Mouse (Mus musculus) heart, embryonic 13.5 days (tissue): ENCODE data around the gene Cfap74. TPM values are rescaled to one million over a fixed set of nuclear protein-coding genes. Genes with fewer than 3 reads are reported as not detected.
A peak's percentile ranks its signal among the peaks of the same experiment; 100 is the strongest.

Source experiments
- ATAC-seq: fragments of 200-750 bp; cut with Nextera tagmentation; 2 replicates; pipeline ENCODE4 v1.8.0; 2017; ENCODE audit warnings: moderate TSS enrichment; ENCODE audit not compliant: insufficient number of reproducible peaks, low FRiP score, low TSS enrichment; ENCODE audit errors: extremely low read depth
- H3K27ac ChIP-seq: fragments of 300-500 bp; sonication (generic); replicated peaks from 2 replicates; pipeline ENCODE4 v1.5.1; 2015; ENCODE audit warnings: moderate library complexity, mild to moderate bottlenecking, inconsistent platforms
- H3K27me3 ChIP-seq: fragments of 300-500 bp; sonication (generic); replicated peaks from 2 replicates; pipeline ENCODE4 v1.6.1; 2015; ENCODE audit warnings: mild to moderate bottlenecking, inconsistent platforms
- H3K36me3 ChIP-seq: fragments of 300-500 bp; sonication (generic); 2 replicates; pipeline ENCODE4 v1.6.1; 2015; ENCODE audit warnings: mild to moderate bottlenecking, inconsistent platforms
- H3K4me1 ChIP-seq: fragments of 300-500 bp; sonication (generic); 2 replicates; pipeline ENCODE4 v1.6.1; 2015; ENCODE audit warnings: inconsistent platforms
- H3K4me2 ChIP-seq: fragments of 300-500 bp; sonication (generic); 2 replicates; pipeline ENCODE4 v1.6.1; 2015; ENCODE audit warnings: inconsistent platforms, mild to moderate bottlenecking, moderate library complexity
- H3K4me3 ChIP-seq: fragments of 300-500 bp; sonication (generic); 2 replicates; pipeline ENCODE4 v1.5.1; 2015; ENCODE audit warnings: moderate library complexity, mild to moderate bottlenecking, inconsistent platforms
- H3K9ac ChIP-seq: fragments of 300-500 bp; sonication (generic); 2 replicates; pipeline ENCODE4 v1.6.1; 2015; ENCODE audit warnings: inconsistent platforms, mild to moderate bottlenecking, moderate library complexity
- H3K9me3 ChIP-seq: fragments of 300-500 bp; sonication (generic); 2 replicates; pipeline ENCODE4 v1.6.1; 2016; ENCODE audit warnings: inconsistent platforms
- WGBS: fragments of 180-500 bp; shearing (Covaris S2); methylation state at CpG from one replicate; pipeline ENCODE4 v1.1.7; 2015; ENCODE audit warnings: mixed read lengths; 5-methylcytosine and 5-hydroxymethylcytosine counted together
- polyA plus RNA-seq: library from polyadenylated mRNA; unstranded; fragments of >200 nt; fragmentation: Nextera tagmentation; extraction: Ambion mirVana; gene quantifications from 2 replicates; pipeline ENCODE4 v1.2.1, GENCODE M21; 2015

Gene Cfap74
- 0.89 and 1.3 TPM in 2 replicates for polyA plus RNA-seq

DNA sequence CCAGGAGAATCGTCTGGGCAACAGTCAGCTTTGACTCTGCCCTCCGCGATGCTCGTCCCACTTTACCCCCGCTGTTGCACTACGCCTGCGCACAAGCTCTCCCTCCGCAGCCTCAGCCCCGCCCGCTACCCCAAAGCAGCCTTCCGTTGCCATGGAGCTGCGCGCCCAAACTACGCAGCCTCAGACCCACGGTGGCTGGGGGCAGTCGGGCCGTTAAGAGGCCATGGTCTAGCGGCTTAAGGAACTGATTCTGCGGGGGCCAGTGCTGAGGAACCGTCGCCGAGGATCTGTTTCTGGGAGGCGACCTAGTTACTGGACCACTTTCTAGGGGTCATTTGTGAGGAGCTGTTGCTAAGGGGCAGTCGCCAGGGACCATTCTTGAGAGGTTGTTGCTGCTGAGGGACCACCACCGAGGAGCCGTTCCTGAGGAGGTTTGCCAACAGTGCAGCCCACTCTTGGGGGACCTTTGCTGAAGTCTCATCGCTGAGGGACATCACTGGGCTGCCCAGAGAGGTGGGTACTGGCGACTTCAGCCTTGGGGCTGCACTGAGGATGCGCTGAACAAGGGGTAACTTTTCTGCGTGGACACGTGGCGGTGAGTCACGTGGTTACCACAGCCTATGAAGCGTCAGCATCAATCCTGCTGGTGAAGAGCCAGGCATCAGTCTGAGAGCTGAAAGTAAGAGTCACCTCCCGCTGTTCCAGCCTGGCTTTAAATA lies at the start of gene Cfap74:
TSS of gene Cfap74 (plus strand) at position 133 of the 719 bp plus-strand sequence.
- H3K27ac ChIP-seq, result no peak within 1 kb of the TSS
- 0 out of 2 replicates have a peak, but pooled peaks cover 5% of the 10 kb centered on the region for H3K27me3 ChIP-seq
- H3K9ac ChIP-seq, result peak within 1 kb of the TSS; percentile 75
- peak within 1 kb of the TSS; percentile 86 for H3K4me2 ChIP-seq
- no peaks in the 10 kb centered on the region for H3K36me3 ChIP-seq
- peaks cover 12% of the 10 kb centered on the region for H3K4me1 ChIP-seq
- WGBS, result under 1% methylated on average over 35 of the region's 35 CpGs
- H3K9me3 ChIP-seq, result no peaks in the 10 kb centered on the region
- ATAC-seq, result peak; percentile 58; the same call in 1 of the 2 replicates
- H3K4me3 ChIP-seq, result peak within 1 kb of the TSS; percentile 58

DNA sequence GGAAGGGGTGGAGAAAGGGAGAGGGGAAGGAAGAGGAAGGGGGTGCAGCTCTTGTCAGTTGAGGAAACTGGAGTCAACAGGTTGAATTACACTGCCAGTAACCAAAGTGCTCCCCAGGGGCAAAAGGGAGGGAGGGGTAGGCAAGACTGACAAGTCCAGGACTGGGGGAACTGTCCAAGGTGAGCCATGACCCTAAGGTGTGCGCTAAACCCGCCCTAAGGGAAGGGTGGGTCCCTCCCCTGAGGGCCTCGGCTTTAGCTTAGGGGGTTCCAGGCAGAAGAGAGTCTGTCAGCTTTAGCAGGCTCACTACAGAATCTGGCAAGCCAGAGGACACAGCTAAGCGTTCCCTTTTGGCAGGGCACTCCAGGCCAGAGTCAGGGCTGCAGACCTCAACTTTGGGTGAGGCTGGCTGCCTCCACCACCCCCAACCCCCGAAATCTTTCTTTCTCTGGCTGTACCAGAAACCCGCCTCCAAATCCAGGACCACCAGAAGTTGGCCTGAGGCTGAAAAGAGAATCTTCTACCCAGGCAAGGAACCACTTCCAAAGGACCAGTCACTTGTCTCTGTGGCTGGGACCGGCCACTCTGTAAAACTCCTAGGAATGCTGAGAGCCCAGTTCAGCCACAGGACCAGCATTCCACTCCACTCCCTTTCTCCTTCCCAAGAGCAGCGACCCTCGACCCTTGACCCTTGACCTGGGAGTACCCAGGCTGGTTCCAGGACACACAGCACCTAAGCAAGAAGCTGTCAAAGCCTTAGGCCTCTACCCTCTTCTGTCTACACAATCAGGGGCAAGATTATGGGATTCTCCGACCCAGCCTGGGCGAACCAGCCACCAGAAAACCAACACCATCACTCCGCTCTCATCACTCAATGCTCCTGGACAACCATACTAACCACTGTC lies 49.2 kb upstream of the Cfap74 start:
- WGBS, result 33% methylated on average over 12 of the region's 12 CpGs
- ATAC-seq, result no peak
- H3K36me3 ChIP-seq, result no peaks in the 10 kb centered on the region
- H3K27ac ChIP-seq, result no peak overlapping the region
- H3K9me3 ChIP-seq, result no peaks in the 10 kb centered on the region
- no peak overlapping the region for H3K9ac ChIP-seq
- peak overlapping the region; percentile 72 for H3K4me2 ChIP-seq
- no peak overlapping the region for H3K4me3 ChIP-seq
- H3K4me1 ChIP-seq, result peaks cover 7% of the 10 kb centered on the region; the same call in 1 of the 2 replicates
- peaks cover 81% of the 10 kb centered on the region for H3K27me3 ChIP-seq

DNA sequence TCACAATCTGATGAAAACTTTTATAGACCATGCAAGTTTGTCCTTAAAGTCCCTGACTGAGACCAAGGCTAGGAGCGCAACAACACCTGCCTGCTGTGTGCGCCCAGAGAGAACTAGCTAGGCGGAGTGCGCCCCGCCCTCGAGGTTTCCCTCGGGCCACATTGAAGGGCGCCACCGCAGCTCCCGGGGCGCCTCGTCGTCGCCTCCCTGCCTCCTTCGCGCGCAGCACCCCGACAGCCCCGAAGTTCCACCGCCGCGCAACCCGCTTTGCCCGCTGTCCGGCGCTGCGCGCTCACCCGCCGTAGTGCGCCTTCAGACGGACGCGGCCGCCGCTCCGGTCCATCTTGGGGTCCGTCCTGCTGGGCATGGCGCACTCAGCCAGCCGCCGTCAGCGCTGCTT lies 48.1 kb upstream of the Cfap74 start:
- H3K9me3 ChIP-seq, result no peaks in the 10 kb centered on the region
- H3K4me3 ChIP-seq, result peak overlapping the region; percentile 61
- peak overlapping the region; percentile 64 for H3K9ac ChIP-seq
- H3K4me2 ChIP-seq, result peak overlapping the region; percentile 72
- peaks cover 90% of the 10 kb centered on the region for H3K27me3 ChIP-seq
- peaks cover 7% of the 10 kb centered on the region; the same call in 1 of the 2 replicates for H3K4me1 ChIP-seq
- no peak for ATAC-seq
- H3K27ac ChIP-seq, result no peak overlapping the region
- H3K36me3 ChIP-seq, result no peaks in the 10 kb centered on the region
- 0% methylated on average over 42 of the region's 42 CpGs for WGBS

DNA sequence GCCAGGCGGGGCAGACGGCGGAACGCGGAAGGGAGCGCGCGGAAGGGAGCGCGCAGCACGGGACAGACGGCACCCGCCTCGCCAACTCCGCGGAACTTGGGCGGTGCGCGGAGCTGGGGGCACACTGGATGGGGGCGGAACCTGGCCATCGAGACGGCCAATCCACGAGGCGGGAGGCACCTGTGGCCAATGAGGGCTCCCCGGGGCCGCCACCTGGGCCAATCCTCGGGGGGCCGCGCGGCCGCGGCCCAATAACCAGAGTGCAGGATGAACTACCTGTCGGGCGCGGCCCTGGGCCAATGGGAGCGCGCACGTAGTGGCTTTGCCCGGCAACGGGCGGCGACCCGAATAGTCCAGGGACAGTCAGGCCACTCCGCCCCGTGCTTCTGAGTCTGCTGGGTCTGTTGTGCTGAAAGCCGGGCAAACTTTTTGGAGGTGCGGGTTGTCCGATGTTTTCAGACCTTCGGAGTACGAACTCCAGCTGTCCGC lies 47.6 kb upstream of the Cfap74 start, which contains the start of gene Prkcz:
TSS of gene Prkcz (minus strand) at position 59 of the 489 bp plus-strand sequence.
- peak within 1 kb of the TSS; percentile 64 for H3K9ac ChIP-seq
- no peak within 1 kb of the TSS; the same call in 1 of the 2 replicates for H3K27ac ChIP-seq
- H3K4me3 ChIP-seq, result peak within 1 kb of the TSS; percentile 61
- ATAC-seq, result peak; percentile 82
- peak within 1 kb of the TSS; percentile 72 for H3K4me2 ChIP-seq
- peaks cover 92% of the 10 kb centered on the region for H3K27me3 ChIP-seq
- no peaks in the 10 kb centered on the region for H3K9me3 ChIP-seq
- no peaks in the 10 kb centered on the region for H3K36me3 ChIP-seq
- H3K4me1 ChIP-seq, result peaks cover 7% of the 10 kb centered on the region; the same call in 1 of the 2 replicates
- under 1% methylated on average over 44 of the region's 51 CpGs for WGBS

DNA sequence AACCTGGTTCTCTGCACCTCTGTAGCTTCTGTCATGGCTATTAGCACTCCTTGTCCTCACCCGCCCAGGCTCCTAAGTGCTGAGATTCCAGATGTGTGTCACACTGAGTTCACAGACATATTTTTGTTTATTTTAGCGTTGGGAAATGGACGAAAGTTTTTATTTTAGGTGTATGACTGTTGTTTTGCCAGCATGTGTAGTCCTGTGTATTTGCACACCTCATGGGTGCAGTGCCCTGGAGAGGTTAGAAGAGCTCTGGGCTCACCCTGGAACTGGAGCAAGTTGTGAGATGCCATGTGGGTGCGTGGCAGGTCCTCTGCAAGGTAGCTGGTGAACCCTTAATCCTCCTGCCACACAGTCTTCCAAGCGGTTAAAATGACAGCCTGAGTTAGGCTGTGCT lies 46.5 kb upstream of the Cfap74 start:
- ATAC-seq, result no peak
- WGBS, result 38% methylated on average over 5 of the region's 5 CpGs
- H3K4me1 ChIP-seq, result peaks cover 7% of the 10 kb centered on the region; the same call in 1 of the 2 replicates
- no peaks in the 10 kb centered on the region for H3K9me3 ChIP-seq
- peaks cover 96% of the 10 kb centered on the region for H3K27me3 ChIP-seq
- H3K9ac ChIP-seq, result no peak overlapping the region; the same call in 1 of the 2 replicates
- peak overlapping the region; percentile 72; the same call in 1 of the 2 replicates for H3K4me2 ChIP-seq
- no peaks in the 10 kb centered on the region for H3K36me3 ChIP-seq
- no peak overlapping the region for H3K27ac ChIP-seq
- H3K4me3 ChIP-seq, result peak overlapping the region; percentile 61; the same call in 1 of the 2 replicates

DNA sequence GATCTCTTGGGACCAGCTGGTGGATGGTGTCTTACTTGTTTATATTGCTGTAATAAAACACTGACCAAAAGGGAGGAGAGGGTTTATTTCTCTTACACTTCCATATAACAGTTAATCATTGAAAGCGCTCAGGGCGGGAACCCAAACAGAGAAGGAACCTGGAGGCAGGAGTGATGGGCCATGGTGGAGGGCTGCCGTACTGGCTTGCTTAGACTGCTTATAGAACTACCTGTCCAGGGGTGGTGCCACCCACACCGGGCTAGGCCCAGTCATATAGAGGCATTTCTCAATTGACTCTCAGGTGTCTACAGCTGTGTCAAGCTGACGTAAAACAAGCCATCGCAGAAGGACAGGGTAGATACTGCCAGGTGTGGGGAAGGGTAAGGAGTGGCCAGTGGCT lies 42.2 kb upstream of the Cfap74 start:
- whole genome bisulfite sequencing, result 78% methylated on average over 6 of the region's 6 CpGs

DNA sequence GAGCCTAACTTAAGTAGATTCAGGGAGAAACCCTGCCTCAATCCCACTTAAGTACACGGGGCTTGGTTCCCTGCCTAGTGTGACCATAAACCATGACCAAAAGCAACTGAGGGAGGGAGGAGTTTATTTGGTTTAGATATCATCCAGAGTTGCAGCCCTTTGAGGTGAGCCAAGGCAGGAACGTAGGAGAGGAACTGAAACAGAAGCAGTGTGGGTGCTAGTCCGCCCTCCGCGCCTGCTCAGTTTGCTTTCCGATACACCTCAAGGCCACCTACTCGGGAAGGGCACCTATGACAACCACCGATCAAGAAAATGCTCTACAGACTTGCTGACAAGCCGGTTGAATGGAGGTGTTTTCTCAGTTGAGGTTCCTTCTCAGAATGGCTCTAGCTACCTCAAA lies 41.3 kb upstream of the Cfap74 start:
- Histone ChIP-seq H3K9ac (no peak overlapping the region), H3K9me3 (no peaks in the 10 kb centered on the region), H3K27ac (no peak overlapping the region), H3K36me3 (no peaks in the 10 kb centered on the region), H3K27me3 (peaks cover 47% of the 10 kb centered on the region), H3K4me1 (no peaks in the 10 kb centered on the region), H3K4me3 (no peak overlapping the region), H3K4me2 (no peak overlapping the region)
- ATAC-seq, result no peak
- 80% methylated on average over 9 of the region's 9 CpGs for WGBS

More for the DNA sequence above, 42.2 kb upstream of the Cfap74 start:
- no peak overlapping the region for H3K27ac ChIP-seq
- H3K4me2 ChIP-seq, result no peak overlapping the region
- H3K4me3 ChIP-seq, result no peak overlapping the region
- no peaks in the 10 kb centered on the region for H3K36me3 ChIP-seq
- H3K4me1 ChIP-seq, result peaks cover 4% of the 10 kb centered on the region; the same call in 1 of the 2 replicates
- no peak for ATAC-seq
- H3K9me3 ChIP-seq, result no peaks in the 10 kb centered on the region
- no peak overlapping the region for H3K9ac ChIP-seq
- peaks cover 57% of the 10 kb centered on the region for H3K27me3 ChIP-seq

DNA sequence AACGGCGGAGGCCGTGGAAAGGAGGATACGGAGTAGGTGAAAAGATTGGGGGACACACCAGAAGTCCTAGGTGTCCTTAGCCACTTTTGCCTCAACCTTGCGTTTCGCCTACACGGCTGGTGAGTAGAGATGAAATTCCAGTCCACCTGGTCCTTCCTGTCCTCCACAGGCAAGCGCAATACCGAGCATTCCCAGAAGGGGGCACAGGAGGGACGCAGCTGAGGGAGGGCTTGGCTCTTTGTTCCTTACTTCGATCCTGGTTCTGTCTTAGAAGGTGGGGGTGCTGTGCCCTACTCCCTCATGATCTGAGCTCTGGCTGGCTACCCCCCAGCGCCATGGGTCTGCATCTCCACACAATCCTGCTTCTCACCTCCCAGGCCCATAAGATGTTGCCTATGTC lies 40.3 kb upstream of the Cfap74 start:
- Histone ChIP-seq H3K9me3 (no peaks in the 10 kb centered on the region), H3K4me3 (no peak overlapping the region), H3K9ac (no peak overlapping the region), H3K27me3 (peaks cover 38% of the 10 kb centered on the region), H3K27ac (no peak overlapping the region), H3K36me3 (no peaks in the 10 kb centered on the region), H3K4me1 (no peaks in the 10 kb centered on the region), H3K4me2 (no peak overlapping the region)
- WGBS, result 26% methylated on average over 12 of the region's 12 CpGs
- ATAC-seq, result no peak

GRCm38 (mm10) chr4:155370737-155371715 lies 38.0 kb upstream of the Cfap74 start:
- Histone ChIP-seq H3K9ac (no peak overlapping the region), H3K36me3 (no peaks in the 10 kb centered on the region), H3K4me1 (no peaks in the 10 kb centered on the region), H3K27me3 (peaks cover 17% of the 10 kb centered on the region), H3K27ac (no peak overlapping the region), H3K4me3 (no peak overlapping the region), H3K4me2 (no peak overlapping the region), H3K9me3 (no peaks in the 10 kb centered on the region)
- no peak for ATAC-seq
- WGBS, result 78% methylated on average over 15 of the region's 15 CpGs
